Mouse (Mus musculus) heart, embryonic 16.5 days (tissue): ENCODE measurements at regions not wholly inside any gene's neighbourhood (a gene's known extent, or its start where the extent isn't known, plus 50 kb on each side); places are given as distances from the start of the nearest gene placed in this dataset.

ENCODE experiments used
- ATAC-seq: fragments of 200-750 bp; cut with Nextera tagmentation; replicated peaks from 2 replicates; pipeline ENCODE4 v1.8.0; 2017; ENCODE audit warnings: moderate number of reproducible peaks; ENCODE audit not compliant: insufficient read depth, low FRiP score; ENCODE audit errors: extremely low read depth
- H3K27ac ChIP-seq: fragments of 300-500 bp; sonication (generic); 2 replicates; pipeline ENCODE4 v1.5.1; 2014; ENCODE audit warnings: mild to moderate bottlenecking, low read length, control low read depth, moderate library complexity
- H3K27me3 ChIP-seq: fragments of 300-500 bp; sonication (generic); 2 replicates; pipeline ENCODE4 v1.6.1; 2014; ENCODE audit warnings: low read length, mixed read lengths; ENCODE audit not compliant: control insufficient read depth, insufficient read depth
- H3K36me3 ChIP-seq: fragments of 300-500 bp; sonication (generic); 2 replicates; pipeline ENCODE4 v1.6.1; 2014; ENCODE audit not compliant: control insufficient read depth, insufficient read depth
- H3K4me1 ChIP-seq: fragments of 300-500 bp; sonication (generic); 2 replicates; pipeline ENCODE4 v1.6.1; 2014; ENCODE audit warnings: low read length, mixed read lengths; ENCODE audit not compliant: control insufficient read depth, insufficient read depth
- H3K4me2 ChIP-seq: fragments of 300-500 bp; sonication (generic); 2 replicates; pipeline ENCODE4 v1.6.1; 2014; ENCODE audit warnings: low read depth, mild to moderate bottlenecking, control low read depth, low read length
- H3K4me3 ChIP-seq: fragments of 300-500 bp; sonication (generic); 2 replicates; pipeline ENCODE4 v1.5.1; 2014; ENCODE audit warnings: mild to moderate bottlenecking, control low read depth, low read length
- H3K9ac ChIP-seq: fragments of 300-500 bp; sonication (generic); 2 replicates; pipeline ENCODE4 v1.6.1; 2014; ENCODE audit warnings: low read length, control low read depth
- H3K9me3 ChIP-seq: fragments of 300-500 bp; sonication (generic); replicated peaks from 2 replicates; pipeline ENCODE4 v1.6.1; 2016; ENCODE audit warnings: low read length; ENCODE audit not compliant: control insufficient read depth
- WGBS: fragments of 180-500 bp; shearing (Covaris S2); extraction: QIAGEN DNeasy Blood & Tissue Kit; methylation state at CpG from one replicate; pipeline ENCODE4 v1.1.7; 2014; 5-methylcytosine and 5-hydroxymethylcytosine counted together

- no peak overlapping the region for H3K9ac ChIP-seq
- no peak overlapping the region for H3K4me3 ChIP-seq
- WGBS = 81% methylated on average over 9 of the region's 9 CpGs
- no peaks in the 10 kb centered on the region for H3K36me3 ChIP-seq
- H3K4me1 ChIP-seq = no peaks in the 10 kb centered on the region; the same call in 1 of the 2 replicates
- no peak overlapping the region for H3K27ac ChIP-seq
- H3K9me3 ChIP-seq = no peaks in the 10 kb centered on the region
- H3K27me3 ChIP-seq = peaks cover 16% of the 10 kb centered on the region
- no peak for ATAC-seq
- no peak overlapping the region for H3K4me2 ChIP-seq
Observed at GRCm38 (mm10) chr16:5311456-5311855, 55.7 kb upstream of the Eef2kmt start.

GRCm38 (mm10) chr16:5310736-5311135 is 55.0 kb upstream of the Eef2kmt start:
- no peak for ATAC-seq
- WGBS = 82% methylated on average over 10 of the region's 10 CpGs

GRCm38 (mm10) chr16:5307761-5308160 is 52.0 kb upstream of the Eef2kmt start:
- Histone ChIP-seq H3K9ac (no peak overlapping the region), H3K4me2 (no peak overlapping the region), H3K4me3 (no peak overlapping the region), H3K27ac (no peak overlapping the region), H3K27me3 (peaks cover 16% of the 10 kb centered on the region), H3K4me1 (no peaks in the 10 kb centered on the region; the same call in 1 of the 2 replicates), H3K9me3 (no peaks in the 10 kb centered on the region), H3K36me3 (no peaks in the 10 kb centered on the region)
- ATAC-seq = no peak
- WGBS = 67% methylated on average over 7 of the region's 7 CpGs

More at GRCm38 (mm10) chr16:5310736-5311135, 55.0 kb upstream of the Eef2kmt start:
- Histone ChIP-seq H3K4me1 (no peaks in the 10 kb centered on the region; the same call in 1 of the 2 replicates), H3K4me3 (no peak overlapping the region), H3K36me3 (no peaks in the 10 kb centered on the region), H3K4me2 (no peak overlapping the region), H3K9ac (no peak overlapping the region), H3K9me3 (no peaks in the 10 kb centered on the region), H3K27me3 (peaks cover 16% of the 10 kb centered on the region), H3K27ac (no peak overlapping the region)

- Histone ChIP-seq H3K4me1 (no peaks in the 10 kb centered on the region; the same call in 1 of the 2 replicates), H3K36me3 (no peaks in the 10 kb centered on the region), H3K4me3 (peak overlapping the region; percentile 50), H3K27ac (no peak overlapping the region), H3K9ac (peak overlapping the region; percentile 46), H3K9me3 (no peaks in the 10 kb centered on the region), H3K27me3 (peaks cover 16% of the 10 kb centered on the region), H3K4me2 (peak overlapping the region; percentile 70)
- ATAC-seq = no peak
- WGBS = 69% methylated on average over 7 of the region's 7 CpGs
Observed at GRCm38 (mm10) chr16:5307249-5307605, 51.4 kb upstream of the Eef2kmt start.

- H3K4me3 ChIP-seq = peak overlapping the region; percentile 50
- H3K4me2 ChIP-seq = peak overlapping the region; percentile 70
- H3K27me3 ChIP-seq = peaks cover 16% of the 10 kb centered on the region
- peak; percentile 79 for ATAC-seq
- H3K27ac ChIP-seq = no peak overlapping the region
- H3K9ac ChIP-seq = peak overlapping the region; percentile 46
- WGBS = 1% methylated on average over 36 of the region's 36 CpGs
- no peaks in the 10 kb centered on the region for H3K9me3 ChIP-seq
- no peaks in the 10 kb centered on the region; the same call in 1 of the 2 replicates for H3K4me1 ChIP-seq
- H3K36me3 ChIP-seq = no peaks in the 10 kb centered on the region
Observed at GRCm38 (mm10) chr16:5306588-5307248, 50.9 kb upstream of the Eef2kmt start.
